Mouse (Mus musculus): ENCODE results near the gene Heatr5b. TPM values are rescaled to one million over a fixed set of nuclear protein-coding genes. Genes with fewer than 3 reads are reported as not detected.

The Heatr5b gene
- 10 to 100 TPM in 1 of 2 experiments, 1 to 10 TPM in 1; 2.5 to 18.9 TPM for polyA plus RNA-seq (2012; fragmentation: generic; extraction: Trizol)

GRCm38 (mm10) chr17:78834856-78835835, at the start of gene Heatr5b, which contains the start of gene Gpatch11:
Heatr5b (minus strand) TSS chr17:78835364.
Gpatch11 (plus strand) TSS chr17:78835567.

GRCm38 (mm10) chr17:78882401-78883112, 47.4 kb upstream of the Heatr5b start, which contains the start of gene Eif2ak2:
Eif2ak2 (minus strand) TSS chr17:78882573.

DNA sequence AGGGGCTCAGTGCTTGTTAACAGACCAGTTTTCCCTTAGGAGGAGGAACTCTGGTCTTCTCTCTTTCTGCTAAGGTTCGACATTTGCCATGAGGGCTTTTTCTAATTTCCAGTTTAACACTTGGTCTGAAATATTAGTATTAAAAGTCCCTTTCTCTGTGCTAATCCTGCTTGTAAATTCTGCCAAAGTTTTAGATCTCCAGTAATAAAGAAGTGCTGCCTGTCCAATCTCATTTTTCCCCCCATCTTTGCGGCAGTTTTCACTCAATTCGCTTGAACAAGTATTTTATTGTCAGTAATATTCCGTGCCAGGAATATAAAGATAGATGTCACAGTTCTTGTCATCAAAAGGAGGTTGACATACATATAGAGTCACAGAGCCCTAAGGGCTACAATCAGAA, 98.1 kb downstream of the Heatr5b start, which contains the start of gene Strn:
TSS of gene Strn (minus strand) at position 101 of the 400 bp plus-strand sequence.

Other genes starting within 250 kb of the Heatr5b start
- gene Strn, start 98.2 kb downstream of the Heatr5b start, polyA plus RNA-seq (2012; fragmentation: generic; extraction: Trizol): 1 to 10 TPM in 1 of 2 experiments, under 1 TPM in 1; 0.25 to 2.9 TPM
- 10 to 100 TPM in 1 of 2 experiments, 1 to 10 TPM in 1; 2.2 to 11.4 TPM for gene Gpatch11, start 203 bp upstream of the Heatr5b start, polyA plus RNA-seq (2012; fragmentation: generic; extraction: Trizol)
- gene Eif2ak2, start 47.2 kb upstream of the Heatr5b start, polyA plus RNA-seq (2012; fragmentation: generic; extraction: Trizol): 1 to 10 TPM in 1 of 2 experiments, under 1 TPM in 1; 0.61 to 7.2 TPM
- gene Sult6b1, start 71.6 kb upstream of the Heatr5b start, polyA plus RNA-seq (2012; fragmentation: generic; extraction: Trizol): 1 to 10 TPM in 1 of 2 experiments, under 1 TPM in 1; 0.05 to 1.1 TPM
- gene Cebpzos, start 81.1 kb upstream of the Heatr5b start, polyA plus RNA-seq (2012; fragmentation: generic; extraction: Trizol): 10 to 100 TPM in 1 of 2 experiments, 1 to 10 TPM in 1; 6.7 to 38.6 TPM
- gene Cebpz, start 101.7 kb upstream of the Heatr5b start, polyA plus RNA-seq (2012; fragmentation: generic; extraction: Trizol): 10 to 100 TPM in 1 of 2 experiments, 1 to 10 TPM in 1; 3.3 to 10.7 TPM
- gene Ndufaf7, start 101.8 kb upstream of the Heatr5b start, polyA plus RNA-seq (2012; fragmentation: generic; extraction: Trizol): 10 to 100 TPM in 1 of 2 experiments, 1 to 10 TPM in 1; 9.6 to 25.1 TPM
- gene Prkd3, start 185.5 kb upstream of the Heatr5b start, polyA plus RNA-seq (2012; fragmentation: generic; extraction: Trizol): 10 to 100 TPM in 1 of 2 experiments, under 1 TPM in 1; 0.89 to 12.0 TPM
- not detected for gene Qpct, start 216.5 kb upstream of the Heatr5b start, polyA plus RNA-seq (2012; fragmentation: generic; extraction: Trizol)